Mouse (Mus musculus): Measurements from ENCODE around the gene Phkg1. TPM values are rescaled to one million over a fixed set of nuclear protein-coding genes. Genes with fewer than 3 reads are reported as not detected.
"Not testable (repeated sequence)": the region's sequence is repeated elsewhere in the genome, so short reads cannot be mapped to it uniquely, and the experiment has no call there.

Gene Phkg1
- under 1 TPM in 1 of 2 experiments, not detected in 1; 0.49 TPM for polyA plus RNA-seq (2017; shearing (Covaris generic))

DNA sequence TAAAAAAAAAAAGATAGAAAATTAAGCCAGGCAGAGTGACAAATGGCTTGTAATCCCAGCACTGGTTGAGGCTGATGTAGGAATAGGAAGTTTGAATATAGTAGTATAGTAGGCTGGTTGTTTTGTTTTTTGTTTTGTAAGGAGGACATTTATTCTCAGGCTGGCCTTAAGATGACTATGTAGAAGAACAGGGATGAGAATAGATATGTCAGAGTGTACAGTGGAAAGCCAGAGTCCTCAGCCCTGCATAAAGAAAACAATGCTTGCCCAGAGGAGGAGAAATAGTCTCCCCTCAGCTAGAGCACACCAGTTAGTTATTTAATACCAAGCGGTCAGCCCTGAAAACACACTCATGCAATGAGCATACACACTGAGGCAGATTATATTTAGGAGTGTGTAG is at the start of gene Phkg1:
Gene Phkg1 (minus strand): TSS at position 101 of the 400 bp plus-strand sequence.
- no peak for ATAC-seq

DNA sequence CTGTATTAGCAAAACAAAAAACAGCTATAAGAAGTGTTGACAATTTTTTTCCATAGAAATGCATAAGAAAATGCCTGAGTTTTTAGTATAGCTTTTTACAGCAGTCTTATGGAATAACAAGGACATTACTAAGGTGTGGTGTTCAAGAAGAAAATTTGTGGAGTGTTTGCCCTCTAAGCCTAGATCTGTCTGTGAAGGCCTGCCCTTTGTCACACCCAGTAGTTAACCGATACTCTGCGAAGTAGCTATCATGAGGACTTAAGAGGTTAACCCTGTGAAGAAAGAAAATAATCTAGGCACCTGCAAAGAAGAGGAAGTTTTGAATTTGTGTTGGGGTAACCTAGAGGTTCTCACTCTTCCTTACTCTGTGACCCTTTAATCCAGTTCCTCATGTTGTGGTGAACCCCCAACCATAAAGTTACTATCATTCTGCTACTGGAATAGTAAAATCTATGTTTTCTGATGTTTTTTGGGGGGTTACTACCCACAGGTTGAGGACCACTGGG is 49.2 kb upstream of the Phkg1 start:
- no peak for ATAC-seq

DNA sequence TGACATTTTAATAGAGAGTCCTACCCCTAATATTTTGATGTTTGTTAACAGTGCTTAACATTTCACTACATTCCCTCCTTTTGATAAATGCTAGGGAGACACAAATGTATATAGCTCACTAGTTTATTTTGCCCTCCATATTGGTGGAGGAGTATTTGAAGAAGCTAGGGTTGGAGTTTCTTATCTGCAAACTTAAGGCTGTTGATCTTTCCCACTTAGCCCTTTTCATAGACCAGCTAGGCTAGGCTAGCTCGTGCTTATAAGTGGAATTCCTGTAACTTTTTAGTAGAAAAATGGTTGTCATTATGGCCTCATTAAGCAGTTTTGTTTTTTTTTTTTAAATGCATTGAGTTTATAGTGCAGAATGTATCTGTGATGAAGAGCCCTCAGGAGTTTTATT is 45.1 kb upstream of the Phkg1 start:
- ATAC-seq = no peak

DNA sequence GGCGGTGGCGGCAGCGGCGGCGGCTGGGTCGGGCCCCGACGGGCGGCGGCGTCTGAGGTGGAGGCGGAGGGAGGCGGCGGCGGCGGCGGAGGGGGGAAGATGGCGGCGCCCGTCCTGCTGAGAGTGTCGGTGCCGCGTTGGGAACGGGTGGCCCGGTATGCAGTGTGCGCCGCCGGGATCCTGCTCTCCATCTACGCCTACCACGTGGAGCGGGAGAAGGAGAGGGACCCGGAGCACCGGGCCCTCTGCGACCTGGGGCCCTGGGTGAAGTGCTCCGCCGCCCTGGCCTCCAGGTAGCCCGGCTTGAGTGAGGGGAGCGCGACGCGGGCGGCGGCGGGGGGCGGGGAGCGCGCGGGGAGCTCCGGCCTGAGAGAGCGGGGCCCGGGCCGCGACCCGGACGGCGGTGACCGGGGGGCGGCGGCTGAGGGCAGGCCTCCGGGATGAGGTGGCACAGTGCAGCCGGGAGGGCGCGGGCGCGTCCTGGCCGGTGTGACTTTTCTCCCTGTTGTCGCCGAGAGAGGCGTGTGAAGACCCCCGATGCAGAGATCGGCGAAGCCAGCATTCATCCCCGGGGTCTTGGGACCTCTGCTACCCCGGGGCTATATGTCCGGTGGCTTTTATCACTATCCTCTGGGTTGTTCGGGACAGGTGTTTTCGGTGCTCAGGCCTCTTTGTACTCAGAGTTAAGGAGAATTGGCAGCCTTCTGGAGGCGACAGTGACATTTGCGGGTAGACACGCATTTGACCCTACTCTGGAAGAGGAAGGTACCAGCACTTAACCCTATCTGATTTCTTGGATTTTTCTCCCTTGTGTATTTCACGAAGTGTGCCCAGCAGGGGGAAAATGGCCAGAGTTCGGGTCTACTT is 44.0 kb upstream of the Phkg1 start:
- ATAC-seq = not testable (repeated sequence)

DNA sequence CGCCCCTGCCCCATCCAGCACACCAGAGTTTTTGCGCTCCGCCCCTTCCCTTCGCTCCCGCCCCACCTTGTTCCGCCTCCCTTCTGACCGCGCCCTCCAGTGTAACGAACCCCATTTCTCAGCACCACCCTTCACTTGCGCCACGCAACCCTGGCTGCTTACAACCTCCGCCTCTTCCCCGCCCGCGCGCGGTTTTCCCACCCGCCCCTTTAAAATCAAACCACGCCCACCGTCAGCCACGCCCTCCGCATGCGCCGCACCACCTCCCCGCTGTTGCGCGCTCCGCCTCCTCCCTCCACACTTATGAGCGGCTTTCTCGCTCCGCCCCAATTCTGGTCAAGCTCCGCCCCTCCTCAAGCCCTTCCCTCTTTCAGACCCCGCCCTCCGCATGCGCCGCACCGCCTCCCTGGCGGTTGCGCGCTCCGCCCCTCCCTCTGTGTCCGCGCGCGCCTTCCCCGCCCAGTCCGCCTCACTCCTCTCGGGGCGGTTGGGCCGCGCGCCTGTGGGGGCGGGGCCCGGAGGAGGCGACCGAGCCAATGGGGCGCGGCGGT is 43.2 kb upstream of the Phkg1 start, which contains the start of gene Vkorc1l1:
Gene Vkorc1l1 (plus strand): TSS at position 476 of the 551 bp plus-strand sequence.
- ATAC-seq = peak; percentile 93

DNA sequence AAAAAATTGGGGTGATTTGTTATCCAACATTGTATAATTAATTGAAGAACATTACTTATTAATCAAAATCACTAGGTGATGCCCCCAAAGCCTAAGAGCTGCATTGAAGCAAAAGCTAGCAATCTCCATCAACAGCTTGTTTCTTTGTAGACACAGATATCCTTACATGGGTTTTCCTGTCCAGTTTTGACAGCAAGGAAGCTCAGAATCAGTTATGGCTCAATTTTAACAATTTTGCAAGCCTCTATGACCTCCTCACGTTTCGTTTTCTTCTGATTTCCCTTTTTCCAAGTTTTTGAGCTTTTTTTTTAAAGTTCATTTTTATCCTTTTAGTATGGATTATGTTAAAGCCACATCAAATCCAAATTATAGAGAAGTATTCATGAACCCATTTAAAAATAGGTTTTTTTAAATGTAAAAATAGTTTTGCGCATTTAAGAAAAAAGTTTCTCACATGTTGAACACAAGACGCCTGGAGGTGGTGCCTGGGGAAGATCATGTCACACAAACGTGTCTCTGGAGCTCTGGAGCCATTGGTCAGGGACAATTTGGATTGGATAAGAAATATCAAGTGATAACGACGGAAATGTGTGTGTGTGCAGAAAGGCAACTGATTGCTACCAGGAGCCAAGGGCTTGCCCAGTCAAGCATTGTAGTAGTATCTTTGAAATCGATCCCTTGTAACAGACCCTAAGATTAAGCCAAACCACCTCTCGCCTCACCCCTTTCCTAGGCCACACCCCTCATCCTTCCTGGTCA is 42.6 kb upstream of the Phkg1 start:
- ATAC-seq = no peak

DNA sequence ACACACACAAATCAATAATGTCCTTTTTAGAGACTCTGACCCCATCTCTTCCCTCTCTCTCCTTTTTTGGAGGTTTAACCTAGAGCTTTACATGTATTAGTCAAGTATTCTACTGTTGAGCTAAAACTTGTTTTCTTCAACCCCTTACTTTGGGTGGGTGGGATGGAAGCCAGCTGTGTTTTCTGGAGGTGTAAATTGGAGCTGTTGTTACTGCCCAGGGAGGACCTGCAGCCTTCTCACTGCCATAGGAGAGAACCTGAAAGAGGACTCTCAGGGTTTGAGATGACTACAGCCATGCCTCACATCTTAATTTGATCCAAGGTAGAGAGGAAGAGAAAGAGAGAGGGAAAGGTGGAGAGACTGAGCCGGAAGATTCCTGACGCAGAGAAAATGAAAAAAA is 41.9 kb upstream of the Phkg1 start:
- no peak for ATAC-seq

DNA sequence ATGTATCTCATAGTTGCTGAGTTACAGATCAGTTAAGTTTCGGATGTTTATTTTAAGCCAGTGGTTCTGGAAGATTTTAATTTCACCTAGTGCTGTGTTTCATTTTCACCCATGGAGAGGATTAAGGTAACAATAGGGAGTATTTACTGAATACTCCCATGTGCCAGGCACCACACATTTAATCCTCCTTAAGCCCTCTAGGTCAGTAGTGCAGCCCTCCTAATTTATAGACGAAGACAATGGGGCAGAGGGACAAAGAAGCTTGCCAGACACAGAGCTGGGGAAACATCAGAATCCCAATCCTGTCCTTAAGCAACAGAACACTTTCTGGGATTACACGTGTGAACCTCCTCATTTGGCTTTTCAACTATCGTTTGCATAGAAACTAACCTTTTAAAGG is 38.6 kb upstream of the Phkg1 start:
- ATAC-seq = no peak

DNA sequence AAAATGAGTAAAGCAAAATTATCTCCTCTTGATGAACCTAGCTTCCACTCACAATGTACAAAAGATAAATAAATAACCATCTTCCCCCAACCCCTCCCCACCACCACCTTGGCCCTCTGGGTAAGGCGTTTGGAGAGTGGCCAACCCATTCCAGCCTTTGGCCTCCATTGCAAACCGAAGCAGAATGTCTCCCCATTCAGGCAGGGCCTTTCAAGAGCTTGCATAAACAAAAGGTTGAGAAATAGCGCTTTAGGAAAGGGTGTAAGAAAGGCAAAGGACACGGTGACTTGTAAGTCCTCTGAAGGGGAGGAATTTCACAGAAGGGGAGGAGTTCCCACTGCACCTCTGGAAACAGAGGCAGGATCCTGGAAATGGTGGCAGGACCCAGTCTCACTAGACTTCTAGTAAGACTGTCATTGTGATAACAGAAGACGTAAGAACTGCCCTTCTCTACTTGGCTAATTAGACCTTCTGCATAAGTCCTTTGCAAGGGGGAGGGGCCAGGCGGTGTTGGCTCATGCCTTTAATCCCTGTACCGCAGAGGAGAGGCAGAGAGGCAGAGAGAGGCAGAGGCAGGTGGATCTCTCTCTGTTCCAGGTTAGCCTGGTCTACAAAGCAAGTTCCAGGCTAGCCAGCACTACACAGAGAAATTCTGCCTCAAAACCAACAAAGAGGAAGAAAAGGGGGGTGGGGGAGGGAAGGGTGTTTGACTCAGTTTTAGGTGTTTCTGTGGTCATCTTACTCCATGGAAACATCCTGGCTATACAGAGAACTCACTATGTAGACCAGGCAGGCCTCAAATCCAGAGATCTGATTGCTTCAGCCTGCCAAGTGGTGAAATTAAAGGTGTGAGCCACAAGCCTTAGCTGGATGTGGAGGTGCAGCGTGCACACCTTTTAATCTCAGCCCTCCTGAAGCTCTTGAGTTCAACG is 31.8 kb upstream of the Phkg1 start:
- ATAC-seq = no peak

DNA sequence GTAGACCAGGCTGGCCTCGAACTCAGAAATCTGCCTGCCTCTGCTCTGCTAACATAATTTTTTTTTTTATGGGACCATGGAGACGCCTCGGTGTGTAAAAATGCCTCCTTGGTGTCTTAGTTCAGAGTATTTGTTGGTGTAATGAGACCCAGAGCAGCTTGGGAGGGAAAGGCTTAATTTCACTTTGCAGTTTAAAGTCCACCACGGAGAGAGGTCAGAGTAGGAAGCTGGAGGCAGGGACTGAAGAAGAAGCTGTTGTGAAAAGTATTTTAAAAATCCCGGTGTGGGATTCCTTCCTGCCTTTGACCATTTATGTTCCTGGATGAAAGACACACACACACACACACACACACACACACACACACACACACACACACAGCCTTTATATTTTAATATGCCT is 27.6 kb upstream of the Phkg1 start:
- ATAC-seq = no peak

DNA sequence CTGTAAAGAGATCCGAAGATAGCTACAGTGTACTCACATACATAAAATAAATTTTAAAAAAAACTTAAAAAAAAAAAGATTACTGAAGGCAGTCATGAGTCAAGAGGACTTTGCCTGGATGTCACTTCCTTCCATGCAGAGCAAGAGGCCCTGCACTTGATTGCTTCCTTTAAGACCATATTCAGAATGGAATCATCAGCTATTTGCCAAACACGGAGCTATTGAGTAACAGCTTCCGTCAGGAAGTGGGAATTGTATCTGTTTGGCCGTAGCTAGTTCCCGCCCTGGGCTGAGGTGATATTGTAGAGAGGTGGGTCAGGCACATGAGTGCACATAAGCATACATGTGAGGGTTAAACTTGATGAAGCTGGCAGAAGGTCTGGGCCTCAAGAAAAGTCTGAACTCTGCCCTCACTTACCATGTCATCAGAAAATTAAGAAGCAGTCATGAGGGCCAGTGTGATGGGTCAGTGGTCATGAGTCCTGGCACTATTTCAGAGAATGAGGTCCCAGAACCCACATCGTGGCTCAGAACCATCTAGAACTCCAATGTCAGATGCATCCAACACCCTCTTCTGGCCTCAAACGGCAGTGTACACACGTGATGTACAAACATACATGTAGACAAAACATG is 26.6 kb upstream of the Phkg1 start:
- ATAC-seq = no peak

DNA sequence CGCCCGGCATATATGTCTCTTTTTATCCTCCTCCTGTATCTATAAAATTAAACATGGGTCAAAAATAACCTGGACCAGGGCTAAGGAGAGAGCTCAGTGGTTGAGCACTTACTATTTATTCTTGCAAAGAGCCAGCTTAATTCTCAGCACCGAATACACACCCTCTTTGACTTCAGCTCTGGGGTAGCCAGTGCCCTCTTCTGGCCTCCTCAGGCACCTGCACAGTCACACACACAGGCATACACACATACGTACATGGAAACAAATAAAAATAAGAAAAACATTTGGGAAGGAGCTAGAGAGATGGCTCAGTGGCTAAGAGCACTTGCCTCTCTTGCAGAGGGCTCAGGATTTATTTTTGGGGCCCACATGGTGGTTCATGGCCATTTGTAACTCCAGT is 23.6 kb upstream of the Phkg1 start:
- ATAC-seq = no peak

DNA sequence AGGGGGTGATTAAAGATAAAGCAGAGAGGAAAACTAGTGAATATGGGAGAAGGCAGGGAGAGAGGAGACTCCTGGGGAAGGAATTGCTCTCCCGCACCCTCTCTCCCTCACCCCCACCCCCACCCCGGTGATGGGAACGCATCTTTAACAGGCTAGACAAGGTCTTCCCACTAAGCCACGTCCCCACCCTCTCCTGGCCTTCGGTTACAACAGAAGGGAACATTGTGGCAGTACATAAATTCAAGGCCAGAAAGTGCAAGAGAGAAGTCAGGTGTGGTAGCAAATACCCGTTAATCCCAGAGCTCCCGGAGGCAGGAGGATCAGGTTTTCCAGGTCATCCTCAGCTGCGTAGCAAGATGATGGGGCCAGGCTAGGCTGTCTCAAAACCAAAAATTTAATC is 21.0 kb upstream of the Phkg1 start:
- no peak for ATAC-seq

DNA sequence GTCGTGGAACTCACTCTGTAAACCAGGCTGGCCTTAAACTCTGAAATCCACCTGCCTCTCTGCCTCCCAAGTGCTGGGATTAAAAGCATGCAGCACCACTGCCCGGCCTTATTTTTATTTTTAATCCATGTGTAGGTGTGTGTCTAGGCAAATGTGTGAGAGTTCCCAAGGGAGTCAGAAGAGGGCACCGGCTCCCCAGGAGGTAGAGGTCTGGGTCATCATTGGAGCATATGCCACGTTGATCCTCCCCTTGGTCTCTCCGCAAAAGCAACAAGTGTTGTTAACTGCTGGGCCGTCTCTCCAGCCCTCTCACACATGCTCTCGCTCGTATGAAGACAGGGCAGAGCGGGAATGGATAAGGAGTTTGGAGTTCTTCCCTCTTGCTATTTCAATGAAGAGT is 20.4 kb upstream of the Phkg1 start:
- no peak for ATAC-seq

DNA sequence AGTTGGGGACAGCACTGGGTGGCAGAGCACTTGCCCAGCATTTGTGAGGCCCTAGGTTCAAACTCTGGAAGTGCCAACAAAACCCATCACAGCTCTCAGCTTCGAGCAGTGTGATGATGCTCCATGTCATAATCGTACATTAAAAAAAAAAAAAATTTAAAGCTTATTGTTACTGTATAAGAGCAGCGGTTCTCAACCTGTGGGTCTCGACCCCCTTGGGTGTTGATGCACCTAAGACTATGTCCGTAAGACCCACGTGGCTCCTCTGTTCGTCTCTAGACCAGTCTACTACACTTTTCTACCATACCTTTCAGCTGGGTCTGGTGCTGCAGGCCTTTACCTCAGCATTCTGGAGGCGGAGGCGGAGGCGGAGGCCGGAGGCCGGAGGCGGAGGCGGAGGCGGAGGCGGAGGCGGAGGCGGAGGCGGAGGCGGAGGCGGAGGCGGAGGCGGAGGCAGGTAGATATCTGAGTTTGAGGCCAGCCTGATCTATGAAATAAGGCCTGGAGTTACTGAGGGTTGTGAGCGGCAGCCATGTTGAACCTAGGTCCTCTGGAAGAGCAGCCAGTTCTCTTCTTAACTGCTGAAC is 19.8 kb upstream of the Phkg1 start:
- ATAC-seq = no peak

DNA sequence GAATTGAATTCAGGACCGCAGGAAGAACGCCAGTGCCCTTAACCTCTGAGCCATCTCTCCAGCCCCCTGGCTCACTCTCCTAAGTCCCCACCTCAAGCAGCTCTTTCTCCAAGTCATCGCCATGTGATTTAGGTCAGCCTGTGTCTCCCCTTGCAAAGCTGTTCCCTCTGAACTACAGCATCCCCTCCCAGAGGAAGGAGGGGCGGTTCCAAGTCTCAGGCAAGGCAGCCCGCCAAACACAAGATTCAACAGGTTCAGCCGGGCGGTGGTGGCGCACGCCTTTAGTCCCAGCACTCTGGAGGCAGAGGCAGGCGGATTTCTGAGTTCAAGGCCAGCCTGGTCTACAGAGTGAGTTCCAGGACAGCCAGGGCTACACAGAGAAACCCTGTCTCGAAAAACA is 17.1 kb upstream of the Phkg1 start:
- ATAC-seq = not testable (repeated sequence)

DNA sequence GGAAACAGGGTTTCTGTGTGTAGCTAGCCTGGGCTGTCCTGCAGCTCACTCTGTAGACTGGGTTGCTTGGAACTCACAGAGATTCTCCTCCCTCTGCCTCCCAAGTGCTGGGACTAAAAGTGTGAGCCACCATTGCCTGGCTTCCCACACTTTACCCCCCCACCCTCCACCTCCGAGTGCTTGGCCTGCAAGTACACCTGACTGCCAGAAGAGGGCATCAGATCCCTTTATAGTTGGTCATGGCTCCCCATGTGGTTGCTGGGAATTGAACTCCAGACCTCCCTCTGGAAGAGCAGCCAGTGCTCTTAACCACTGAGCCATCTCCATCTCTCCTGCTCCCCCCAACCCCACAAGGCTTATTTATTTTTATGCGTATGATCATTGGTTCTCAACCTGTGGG is 15.7 kb upstream of the Phkg1 start:
- ATAC-seq = peak; percentile 72

DNA sequence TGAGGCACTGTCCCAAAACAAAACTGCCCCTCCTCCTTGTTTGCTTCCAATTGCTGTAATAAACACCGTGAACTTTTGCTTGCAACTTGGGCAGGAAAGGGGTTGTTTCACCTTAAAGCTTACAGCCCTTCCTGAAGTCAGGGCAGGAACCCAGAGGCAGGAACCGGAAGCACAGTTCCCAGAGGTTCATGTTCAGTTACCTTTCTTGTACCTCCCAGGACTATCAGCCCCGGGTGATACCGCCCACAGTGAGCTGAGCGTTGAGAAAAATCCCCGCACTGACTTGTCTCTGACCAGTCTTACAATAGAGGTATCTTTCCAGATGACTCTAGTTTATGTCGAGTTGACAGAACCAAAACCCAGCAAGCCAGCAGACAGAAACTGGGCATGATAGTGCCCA is 11.2 kb upstream of the Phkg1 start:
- ATAC-seq = no peak

DNA sequence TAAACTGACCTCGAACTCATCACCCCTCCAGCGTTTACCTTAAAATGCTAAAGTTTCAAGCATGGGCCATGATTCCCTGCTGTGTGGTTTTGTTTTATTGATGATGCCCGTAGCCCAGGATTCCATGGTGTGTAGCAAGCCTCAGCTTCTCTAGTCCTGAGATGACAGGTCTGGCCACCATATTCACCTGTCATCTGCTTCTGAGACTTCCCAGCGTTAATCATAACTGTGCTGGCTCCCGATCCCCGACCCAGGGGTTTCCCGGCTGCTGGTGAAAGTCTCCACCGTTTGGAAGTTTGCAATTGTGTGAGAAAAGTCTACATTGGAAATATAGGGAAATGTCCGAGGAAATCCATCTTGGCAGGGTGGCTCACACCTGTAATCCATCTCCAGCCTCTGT is 10.8 kb upstream of the Phkg1 start:
- no peak for ATAC-seq

DNA sequence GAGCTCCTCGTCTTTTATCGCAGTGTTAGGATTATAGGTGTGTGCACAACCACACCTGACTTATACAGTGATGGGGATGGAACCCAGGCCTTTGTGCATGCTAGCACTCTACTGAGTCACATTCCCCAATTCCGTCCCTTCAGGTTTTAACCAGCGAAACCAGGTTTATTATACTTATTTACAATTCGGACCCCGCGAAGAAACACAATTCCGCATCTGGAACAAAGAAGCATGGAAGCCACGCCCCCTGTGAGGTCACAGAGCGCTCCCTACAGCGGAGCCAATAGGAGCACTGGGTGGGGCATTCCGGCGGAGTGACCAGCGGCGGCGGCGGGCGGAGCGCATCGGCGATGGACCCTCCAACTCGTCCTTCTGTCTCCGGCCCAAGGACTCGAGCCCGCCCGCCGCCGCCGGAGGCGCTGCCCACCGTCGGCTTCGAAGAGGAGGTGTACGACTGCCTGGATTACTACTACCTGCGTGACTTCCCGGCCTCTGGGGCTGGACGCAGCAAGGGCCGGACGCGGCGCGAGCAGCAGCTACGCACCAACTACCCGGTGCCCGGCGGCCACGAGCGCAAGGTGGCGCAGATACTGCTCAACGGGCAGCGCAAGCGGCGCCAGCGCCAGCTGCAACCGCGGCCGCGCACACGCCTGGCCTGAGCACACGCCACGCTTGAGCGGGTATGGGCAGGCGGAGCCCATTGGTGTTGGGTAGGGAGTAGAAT is 10.1 kb upstream of the Phkg1 start, which contains the start of gene Nupr1l:
Gene Nupr1l (plus strand): TSS at position 299 of the 724 bp plus-strand sequence.
- ATAC-seq = peak; percentile 82

All from activated CD4-positive, CD25-positive, alpha-beta regulatory T cell, adult 4 months (primary cell).